Mouse (Mus musculus) limb, embryonic 12.5 days (tissue): Measurements from ENCODE around the gene Dera. TPM values are rescaled to one million over a fixed set of nuclear protein-coding genes. Genes with fewer than 3 reads are reported as not detected.

ENCODE experiments used
- ATAC-seq: fragments of 200-750 bp; cut with Nextera tagmentation; 2 replicates; pipeline ENCODE4 v1.8.0; 2017; ENCODE audit warnings: low read depth, moderate TSS enrichment; ENCODE audit not compliant: insufficient number of reproducible peaks, insufficient read depth, low FRiP score, low TSS enrichment
- H3K27ac ChIP-seq: fragments of 300-500 bp; sonication (generic); 2 replicates; pipeline ENCODE4 v1.5.1; 2016; ENCODE audit warnings: mild to moderate bottlenecking, moderate library complexity
- H3K27me3 ChIP-seq: fragments of 300-500 bp; sonication (generic); 2 replicates; pipeline ENCODE4 v1.6.1; 2016; ENCODE audit warnings: mild to moderate bottlenecking, moderate library complexity
- H3K36me3 ChIP-seq: fragments of 300-500 bp; sonication (generic); 2 replicates; pipeline ENCODE4 v1.6.1; 2016; ENCODE audit warnings: mild to moderate bottlenecking, moderate library complexity
- H3K4me1 ChIP-seq: fragments of 300-500 bp; sonication (generic); replicated peaks from 2 replicates; pipeline ENCODE4 v1.6.1; 2016
- H3K4me2 ChIP-seq: fragments of 300-500 bp; sonication (generic); 2 replicates; pipeline ENCODE4 v1.6.1; 2016; ENCODE audit warnings: mild to moderate bottlenecking, moderate library complexity
- H3K4me3 ChIP-seq: fragments of 300-500 bp; sonication (generic); replicated peaks from 2 replicates; pipeline ENCODE4 v1.5.1; 2016; ENCODE audit warnings: mild to moderate bottlenecking
- H3K9ac ChIP-seq: fragments of 300-500 bp; sonication (generic); replicated peaks from 2 replicates; pipeline ENCODE4 v1.6.1; 2016; ENCODE audit warnings: mild to moderate bottlenecking, moderate library complexity
- H3K9me3 ChIP-seq: fragments of 300-500 bp; sonication (generic); 2 replicates; pipeline ENCODE4 v1.6.1; 2016; ENCODE audit warnings: mild to moderate bottlenecking, moderate library complexity
- WGBS: fragments of 180-500 bp; shearing (Covaris S2); methylation state at CpG from one replicate; pipeline ENCODE4 v1.1.7; 2016; 5-methylcytosine and 5-hydroxymethylcytosine counted together
- polyA plus RNA-seq: library from polyadenylated mRNA; unstranded; fragments of >200 nt; fragmentation: Nextera tagmentation; extraction: Ambion mirVana; gene quantifications from 2 replicates; pipeline ENCODE4 v1.2.1, GENCODE M21; 2016

Dera gene
- polyA plus RNA-seq, 1 experiment from 2014 or later = 63.0 TPM

- H3K36me3 ChIP-seq = peaks cover 20% of the 10 kb centered on the region
- ATAC-seq = peak; percentile 95
Measured at GRCm38 (mm10) chr6:137734846-137735609, 19.3 kb upstream of the Dera start, which contains the start of gene Strap. Gene Strap, plus strand, starts transcription at chr6:137735078.

GRCm38 (mm10) chr6:137735671-137736238, 18.6 kb upstream of the Dera start:
- Histone ChIP-seq H3K4me2 (peak overlapping the region; percentile 89), H3K4me1 (peaks cover 16% of the 10 kb centered on the region), H3K9me3 (no peaks in the 10 kb centered on the region), H3K27ac (peak overlapping the region; percentile 69; the same call in 1 of the 2 replicates), H3K36me3 (peaks cover 27% of the 10 kb centered on the region), H3K27me3 (peaks cover 8% of the 10 kb centered on the region), H3K9ac (peak overlapping the region; percentile 91), H3K4me3 (peak overlapping the region; percentile 91)
- ATAC-seq = no peak
- 12% methylated on average over 17 of the region's 17 CpGs for WGBS

More at GRCm38 (mm10) chr6:137734846-137735609, 19.3 kb upstream of the Dera start, which contains the start of gene Strap:
- Histone ChIP-seq H3K4me2 (peak within 1 kb of the TSS; percentile 89), H3K9me3 (no peaks in the 10 kb centered on the region), H3K4me1 (peaks cover 16% of the 10 kb centered on the region), H3K27me3 (peaks cover 8% of the 10 kb centered on the region), H3K4me3 (peak within 1 kb of the TSS; percentile 91), H3K9ac (peak within 1 kb of the TSS; percentile 91), H3K27ac (peak within 1 kb of the TSS; percentile 69)
- WGBS = under 1% methylated on average over 72 of the region's 86 CpGs

- ATAC-seq = no peak
- no peak overlapping the region for H3K4me2 ChIP-seq
- WGBS = 93% methylated on average over 2 of the region's 2 CpGs
- H3K4me1 ChIP-seq = peaks cover 10% of the 10 kb centered on the region
- no peaks in the 10 kb centered on the region for H3K27me3 ChIP-seq
- H3K27ac ChIP-seq = no peak overlapping the region
- H3K9ac ChIP-seq = no peak overlapping the region
- no peak overlapping the region for H3K4me3 ChIP-seq
- H3K9me3 ChIP-seq = no peaks in the 10 kb centered on the region
- peaks cover 77% of the 10 kb centered on the region for H3K36me3 ChIP-seq
Measured at GRCm38 (mm10) chr6:137740972-137741371, 13.4 kb upstream of the Dera start.

- no peak for ATAC-seq
- H3K4me3 ChIP-seq = no peak overlapping the region
- no peaks in the 10 kb centered on the region for H3K9me3 ChIP-seq
- no peaks in the 10 kb centered on the region for H3K27me3 ChIP-seq
- no peak overlapping the region for H3K9ac ChIP-seq
- no peaks in the 10 kb centered on the region for H3K4me1 ChIP-seq
- H3K36me3 ChIP-seq = peaks cover 89% of the 10 kb centered on the region
- H3K27ac ChIP-seq = no peak overlapping the region
- WGBS = 94% methylated on average over 4 of the region's 4 CpGs
- no peak overlapping the region for H3K4me2 ChIP-seq
Measured at GRCm38 (mm10) chr6:137744700-137745099, 9.6 kb upstream of the Dera start.

- Histone ChIP-seq H3K9ac (no peak overlapping the region), H3K27me3 (no peaks in the 10 kb centered on the region), H3K9me3 (no peaks in the 10 kb centered on the region), H3K4me2 (no peak overlapping the region), H3K4me3 (no peak overlapping the region), H3K4me1 (no peaks in the 10 kb centered on the region), H3K27ac (no peak overlapping the region), H3K36me3 (peaks cover 83% of the 10 kb centered on the region)
- 74% methylated on average over 5 of the region's 5 CpGs for WGBS
- no peak for ATAC-seq
Measured at GRCm38 (mm10) chr6:137747174-137747928, 7.0 kb upstream of the Dera start.

GRCm38 (mm10) chr6:137751551-137752274, 2.6 kb upstream of the Dera start:
- Histone ChIP-seq H3K9me3 (no peaks in the 10 kb centered on the region), H3K4me2 (no peak overlapping the region), H3K4me1 (no peaks in the 10 kb centered on the region), H3K27me3 (no peaks in the 10 kb centered on the region), H3K27ac (no peak overlapping the region), H3K9ac (no peak overlapping the region), H3K4me3 (no peak overlapping the region), H3K36me3 (peaks cover 54% of the 10 kb centered on the region)
- no peak for ATAC-seq
- whole genome bisulfite sequencing = 78% methylated on average over 10 of the region's 10 CpGs

GRCm38 (mm10) chr6:137752275-137752655, 2.1 kb upstream of the Dera start:
- no peak overlapping the region for H3K27ac ChIP-seq
- no peak overlapping the region for H3K9ac ChIP-seq
- peaks cover 51% of the 10 kb centered on the region for H3K36me3 ChIP-seq
- H3K9me3 ChIP-seq = no peaks in the 10 kb centered on the region
- H3K4me3 ChIP-seq = no peak overlapping the region
- no peak overlapping the region for H3K4me2 ChIP-seq
- no peaks in the 10 kb centered on the region for H3K27me3 ChIP-seq
- 89% methylated on average over 4 of the region's 4 CpGs for WGBS
- ATAC-seq = no peak
- no peaks in the 10 kb centered on the region for H3K4me1 ChIP-seq

- no peaks in the 10 kb centered on the region for H3K27me3 ChIP-seq
- H3K4me1 ChIP-seq = peaks cover 8% of the 10 kb centered on the region
- no peak for ATAC-seq
- WGBS = 4% methylated on average over 8 of the region's 8 CpGs
- peak overlapping the region; percentile 74 for H3K4me3 ChIP-seq
- no peaks in the 10 kb centered on the region for H3K9me3 ChIP-seq
- peak overlapping the region; percentile 65 for H3K4me2 ChIP-seq
- H3K36me3 ChIP-seq = peaks cover 26% of the 10 kb centered on the region
- H3K9ac ChIP-seq = peak overlapping the region; percentile 77
- H3K27ac ChIP-seq = no peak overlapping the region
Measured at GRCm38 (mm10) chr6:137754857-137755232, 499 bp downstream of the Dera start.

GRCm38 (mm10) chr6:137756310-137756709, 2.0 kb downstream of the Dera start:
- Histone ChIP-seq H3K9me3 (no peaks in the 10 kb centered on the region), H3K4me2 (no peak overlapping the region), H3K9ac (no peak overlapping the region), H3K27ac (no peak overlapping the region), H3K4me3 (no peak overlapping the region), H3K4me1 (peaks cover 10% of the 10 kb centered on the region), H3K36me3 (peaks cover 16% of the 10 kb centered on the region), H3K27me3 (no peaks in the 10 kb centered on the region)
- ATAC-seq = no peak
- WGBS = 70% methylated on average over 5 of the region's 5 CpGs

- no peaks in the 10 kb centered on the region for H3K27me3 ChIP-seq
- no peaks in the 10 kb centered on the region for H3K9me3 ChIP-seq
- H3K36me3 ChIP-seq = peaks cover 6% of the 10 kb centered on the region; the same call in 1 of the 2 replicates
- no peak overlapping the region for H3K4me2 ChIP-seq
- H3K4me1 ChIP-seq = peaks cover 10% of the 10 kb centered on the region
- no peak overlapping the region for H3K27ac ChIP-seq
- no peak overlapping the region for H3K9ac ChIP-seq
- H3K4me3 ChIP-seq = no peak overlapping the region
- ATAC-seq = no peak
- WGBS = 91% methylated on average over 1 of the region's 1 CpGs
Measured at GRCm38 (mm10) chr6:137757891-137758290, 3.5 kb downstream of the Dera start.

GRCm38 (mm10) chr6:137759681-137760080, 5.3 kb downstream of the Dera start:
- no peaks in the 10 kb centered on the region for H3K36me3 ChIP-seq
- no peak overlapping the region for H3K4me2 ChIP-seq
- 19% methylated on average over 8 of the region's 8 CpGs for WGBS
- no peaks in the 10 kb centered on the region for H3K9me3 ChIP-seq
- H3K4me3 ChIP-seq = no peak overlapping the region
- H3K27ac ChIP-seq = no peak overlapping the region
- no peaks in the 10 kb centered on the region for H3K27me3 ChIP-seq
- ATAC-seq = peak; percentile 22; the same call in 1 of the 2 replicates
- H3K4me1 ChIP-seq = peaks cover 15% of the 10 kb centered on the region
- H3K9ac ChIP-seq = no peak overlapping the region
